Mouse (Mus musculus): ENCODE data around the gene Btnl9. TPM values are rescaled to one million over a fixed set of nuclear protein-coding genes. Genes with fewer than 3 reads are reported as not detected.

Gene Btnl9
- 0.37 TPM in 1 of 2 replicates, not detected in the other for total RNA-seq (2014; rRNA removed)
- polyA plus RNA-seq (2015; fragmentation: Nextera tagmentation; extraction: Ambion mirVana): 0.39 and 0.50 TPM in 2 replicates

DNA sequence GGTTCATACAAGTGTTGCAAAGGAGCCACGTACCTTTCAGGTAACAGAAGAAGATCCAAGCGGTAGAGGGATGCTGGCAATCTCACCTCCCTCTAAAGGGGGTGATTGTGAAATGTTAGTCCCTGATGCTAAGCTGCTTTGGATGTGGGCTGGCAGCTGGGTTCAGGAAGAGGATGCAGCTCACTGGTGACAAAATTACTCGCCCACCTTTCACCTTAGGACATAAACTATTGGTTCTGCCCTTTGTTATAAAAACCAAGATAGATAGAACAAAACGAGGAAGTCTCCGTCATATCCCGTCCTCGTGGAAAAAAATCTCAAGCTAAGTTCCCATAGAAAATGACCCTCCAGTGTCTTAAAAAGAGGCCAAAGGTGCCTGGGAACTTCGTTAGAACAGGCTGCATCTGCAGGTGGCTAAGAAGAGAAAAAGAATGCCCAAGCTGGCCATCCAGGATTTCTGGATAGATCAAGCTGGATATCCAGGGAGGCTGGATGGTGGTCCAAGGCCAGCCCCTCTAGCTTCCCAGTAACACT, at the start of gene Btnl9:
TSS of gene Btnl9 (minus strand) at position 205 of the 534 bp plus-strand sequence.
- Histone ChIP-seq H3K4me2 (ENCODE audit: low read depth, low read length) (no peak within 1 kb of the TSS), H3K9ac (replicated peaks; ENCODE audit: low read length) (no peak within 1 kb of the TSS), H3K27me3 (ENCODE audit: insufficient read depth, low read length) (no peaks in the 10 kb centered on the region), H3K9me3 (ENCODE audit: low read length) (no peaks in the 10 kb centered on the region), H3K4me3 (ENCODE audit: low read length) (no peak within 1 kb of the TSS), H3K36me3 (ENCODE audit: insufficient read depth, low read length) (no peaks in the 10 kb centered on the region), H3K27ac (no peak within 1 kb of the TSS), H3K4me1 (ENCODE audit: insufficient read depth, low read length) (no peaks in the 10 kb centered on the region)
- 80% methylated on average over 8 of the region's 8 CpGs for WGBS
- DNase-seq (ENCODE audit: low spot score): no peak
- ATAC-seq: no peak
- TF ChIP-seq CTCF (IDR thresholded peaks at IDR 0.05; ENCODE audit: low read depth): no peak

- Histone ChIP-seq H3K27me3 (ENCODE audit: insufficient read depth, low read length) (no peaks in the 10 kb centered on the region), H3K9ac (replicated peaks; ENCODE audit: low read length) (no peak overlapping the region), H3K36me3 (ENCODE audit: insufficient read depth, low read length) (no peaks in the 10 kb centered on the region), H3K9me3 (ENCODE audit: low read length) (no peaks in the 10 kb centered on the region), H3K4me1 (ENCODE audit: insufficient read depth, low read length) (no peaks in the 10 kb centered on the region), H3K27ac (no peak overlapping the region), H3K4me2 (ENCODE audit: low read depth, low read length) (no peak overlapping the region), H3K4me3 (ENCODE audit: low read length) (no peak overlapping the region)
- no peak for DNase-seq (ENCODE audit: low spot score)
- ATAC-seq: no peak
- WGBS: 67% methylated on average over 3 of the region's 3 CpGs
- TF ChIP-seq CTCF (IDR thresholded peaks at IDR 0.05; ENCODE audit: low read depth): no peak
Observed at GRCm38 (mm10) chr11:49235459-49236207, 48.7 kb upstream of the Btnl9 start.

GRCm38 (mm10) chr11:49232781-49233180, 45.8 kb upstream of the Btnl9 start:
- TF ChIP-seq CTCF (IDR thresholded peaks at IDR 0.05; ENCODE audit: low read depth): no peak
- WGBS: 75% methylated on average over 3 of the region's 3 CpGs
- no peak for ATAC-seq

DNA sequence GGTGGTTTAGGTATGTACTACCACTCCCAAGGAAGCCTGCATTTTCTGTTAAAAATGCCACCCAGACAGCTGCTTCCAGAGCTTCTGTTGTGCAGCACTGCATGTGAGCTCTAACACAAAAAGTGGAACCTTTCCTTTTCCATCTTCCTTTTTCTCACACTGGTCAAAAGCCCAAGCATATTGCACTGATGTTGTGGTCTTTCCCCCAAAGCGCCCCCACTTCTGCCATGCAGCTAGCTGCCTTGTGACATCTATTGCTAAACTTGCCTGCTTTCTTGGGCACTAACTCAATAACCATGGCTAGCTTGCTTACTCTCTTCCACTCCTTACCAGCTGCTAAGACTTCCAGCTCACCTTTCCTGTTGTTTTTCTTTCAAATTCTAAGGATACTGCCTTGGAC, 37.5 kb upstream of the Btnl9 start:
- no peaks in the 10 kb centered on the region for H3K9me3 ChIP-seq (ENCODE audit: low read length)
- H3K4me3 ChIP-seq (ENCODE audit: low read length): no peak overlapping the region
- H3K9ac ChIP-seq (replicated peaks; ENCODE audit: low read length): no peak overlapping the region
- H3K27me3 ChIP-seq (ENCODE audit: insufficient read depth, low read length): no peaks in the 10 kb centered on the region
- TF ChIP-seq CTCF (IDR thresholded peaks at IDR 0.05; ENCODE audit: low read depth): no peak
- 64% methylated on average over 1 of the region's 1 CpGs for WGBS
- H3K4me1 ChIP-seq (ENCODE audit: insufficient read depth, low read length): no peaks in the 10 kb centered on the region
- H3K27ac ChIP-seq: no peak overlapping the region
- ATAC-seq (no peak), DNase-seq (ENCODE audit: low spot score) (no peak)
- H3K4me2 ChIP-seq (ENCODE audit: low read depth, low read length): no peak overlapping the region
- no peaks in the 10 kb centered on the region for H3K36me3 ChIP-seq (ENCODE audit: insufficient read depth, low read length)

More at GRCm38 (mm10) chr11:49232781-49233180, 45.8 kb upstream of the Btnl9 start:
- no peaks in the 10 kb centered on the region for H3K4me1 ChIP-seq (ENCODE audit: insufficient read depth, low read length)
- H3K4me2 ChIP-seq (ENCODE audit: low read depth, low read length): no peak overlapping the region
- H3K36me3 ChIP-seq (ENCODE audit: insufficient read depth, low read length): no peaks in the 10 kb centered on the region
- H3K27ac ChIP-seq: no peak overlapping the region
- no peaks in the 10 kb centered on the region for H3K9me3 ChIP-seq (ENCODE audit: low read length)
- no peak overlapping the region for H3K9ac ChIP-seq (replicated peaks; ENCODE audit: low read length)
- H3K4me3 ChIP-seq (ENCODE audit: low read length): no peak overlapping the region
- H3K27me3 ChIP-seq (ENCODE audit: insufficient read depth, low read length): no peaks in the 10 kb centered on the region
- no peak for DNase-seq (ENCODE audit: low spot score)

GRCm38 (mm10) chr11:49219271-49219670, 32.3 kb upstream of the Btnl9 start:
- no peak for DNase-seq (ENCODE audit: low spot score)
- 98% methylated on average over 2 of the region's 2 CpGs for WGBS
- ATAC-seq: no peak
- Histone ChIP-seq H3K4me2 (ENCODE audit: low read depth, low read length) (no peak overlapping the region), H3K36me3 (ENCODE audit: insufficient read depth, low read length) (peaks cover 30% of the 10 kb centered on the region), H3K27me3 (ENCODE audit: insufficient read depth, low read length) (no peaks in the 10 kb centered on the region), H3K4me3 (ENCODE audit: low read length) (no peak overlapping the region), H3K9ac (replicated peaks; ENCODE audit: low read length) (no peak overlapping the region), H3K9me3 (ENCODE audit: low read length) (no peaks in the 10 kb centered on the region), H3K27ac (no peak overlapping the region), H3K4me1 (ENCODE audit: insufficient read depth, low read length) (no peaks in the 10 kb centered on the region)
- TF ChIP-seq CTCF (IDR thresholded peaks at IDR 0.05; ENCODE audit: low read depth): no peak

GRCm38 (mm10) chr11:49213505-49213904, 26.5 kb upstream of the Btnl9 start:
- no peak for TF ChIP-seq CTCF (IDR thresholded peaks at IDR 0.05; ENCODE audit: low read depth)
- no peak overlapping the region for H3K27ac ChIP-seq
- H3K4me3 ChIP-seq (ENCODE audit: low read length): no peak overlapping the region
- H3K9ac ChIP-seq (replicated peaks; ENCODE audit: low read length): no peak overlapping the region
- no peaks in the 10 kb centered on the region for H3K9me3 ChIP-seq (ENCODE audit: low read length)
- ATAC-seq: no peak
- H3K4me1 ChIP-seq (ENCODE audit: insufficient read depth, low read length): no peaks in the 10 kb centered on the region
- H3K4me2 ChIP-seq (ENCODE audit: low read depth, low read length): no peak overlapping the region
- DNase-seq (ENCODE audit: low spot score): no peak
- H3K36me3 ChIP-seq (ENCODE audit: insufficient read depth, low read length): peaks cover 36% of the 10 kb centered on the region
- H3K27me3 ChIP-seq (ENCODE audit: insufficient read depth, low read length): no peaks in the 10 kb centered on the region
- WGBS: 100% methylated on average over 1 of the region's 1 CpGs

GRCm38 (mm10) chr11:49212577-49212976, 25.6 kb upstream of the Btnl9 start:
- H3K36me3 ChIP-seq (ENCODE audit: insufficient read depth, low read length): peaks cover 36% of the 10 kb centered on the region
- TF ChIP-seq CTCF (IDR thresholded peaks at IDR 0.05; ENCODE audit: low read depth): no peak
- H3K4me1 ChIP-seq (ENCODE audit: insufficient read depth, low read length): no peaks in the 10 kb centered on the region
- H3K9me3 ChIP-seq (ENCODE audit: low read length): no peaks in the 10 kb centered on the region
- H3K27me3 ChIP-seq (ENCODE audit: insufficient read depth, low read length): no peaks in the 10 kb centered on the region
- no peak overlapping the region for H3K9ac ChIP-seq (replicated peaks; ENCODE audit: low read length)
- no peak for ATAC-seq
- no peak for DNase-seq (ENCODE audit: low spot score)
- H3K4me3 ChIP-seq (ENCODE audit: low read length): no peak overlapping the region
- no peak overlapping the region for H3K27ac ChIP-seq
- H3K4me2 ChIP-seq (ENCODE audit: low read depth, low read length): no peak overlapping the region

Data from hindbrain, postnatal 0 days (tissue).